Mouse (Mus musculus): ENCODE measurements at regions not wholly inside any gene's neighbourhood (a gene's known extent, or its start where the extent isn't known, plus 50 kb on each side); places are given as distances from the start of the nearest gene placed in this dataset.

DNA sequence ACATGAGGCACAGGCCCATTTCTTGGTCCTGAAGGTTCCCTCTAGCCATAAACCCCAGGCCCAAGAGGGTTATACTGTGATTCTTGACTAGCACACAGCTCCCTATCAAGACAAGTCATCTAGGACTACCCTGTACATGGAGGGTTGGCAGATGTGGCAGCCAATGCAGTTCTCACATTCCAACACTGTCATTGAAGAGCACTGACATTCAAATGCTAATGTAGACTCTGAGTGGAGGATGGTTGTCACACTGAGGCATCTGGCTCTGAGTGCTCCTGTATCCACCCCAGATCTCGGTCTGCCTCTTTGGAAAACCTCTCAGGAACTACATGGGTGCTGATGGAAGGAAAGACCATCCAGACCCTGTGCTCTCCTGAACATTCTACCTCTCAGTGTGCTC, 900.5 kb upstream of the 1700015G11Rik start:
- ChIA-PET POLR2A (interaction anchor here in 1 of 4 experiments (0.6 kb wide), 1 partner anchor 273 kb away, joined by 4 read pairs; no protein-coding TSS in a partner anchor), CTCF (no interaction called here)

DNA sequence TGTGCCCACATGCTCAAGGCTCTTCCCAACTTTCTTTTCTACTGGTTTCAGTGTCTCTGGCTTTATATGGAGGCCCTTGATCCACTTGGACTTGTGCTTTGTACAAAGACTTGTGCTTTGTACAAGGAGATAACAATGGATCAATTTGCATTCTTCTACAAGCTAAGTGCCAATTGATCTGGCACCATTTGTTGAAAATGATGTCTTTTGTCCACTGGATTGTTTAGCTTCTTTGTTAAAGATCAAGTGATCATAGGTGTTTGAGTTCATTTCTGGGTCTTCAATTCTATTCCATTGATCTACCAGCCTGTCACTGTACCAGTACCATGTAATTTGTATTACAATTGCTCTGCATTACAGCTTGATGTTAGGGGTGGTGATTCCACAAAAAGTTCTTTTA, 895.8 kb upstream of the 1700015G11Rik start:
- ChIA-PET CTCF (no interaction called here), POLR2A (no interaction called here)

DNA sequence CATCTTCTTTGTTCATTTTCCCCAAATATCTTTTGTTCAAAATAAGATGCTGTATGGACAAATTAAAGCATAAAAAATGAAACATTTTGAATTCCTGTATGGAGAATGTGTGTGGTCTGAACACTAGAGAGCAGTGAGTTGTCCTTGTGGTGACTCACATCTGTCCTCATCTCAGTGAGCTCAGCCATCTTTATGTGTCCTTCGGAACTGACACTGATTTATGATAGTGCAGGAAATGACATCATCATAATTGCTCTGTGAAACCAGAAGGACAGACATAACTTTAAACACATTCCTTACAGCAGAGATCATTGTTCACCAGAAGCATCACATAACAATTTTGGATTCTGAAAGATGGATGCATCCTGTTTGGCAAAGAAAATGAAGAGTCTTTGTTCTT, 850.2 kb upstream of the 1700015G11Rik start:
- ChIA-PET POLR2A (no interaction called here), CTCF (no interaction called here)

DNA sequence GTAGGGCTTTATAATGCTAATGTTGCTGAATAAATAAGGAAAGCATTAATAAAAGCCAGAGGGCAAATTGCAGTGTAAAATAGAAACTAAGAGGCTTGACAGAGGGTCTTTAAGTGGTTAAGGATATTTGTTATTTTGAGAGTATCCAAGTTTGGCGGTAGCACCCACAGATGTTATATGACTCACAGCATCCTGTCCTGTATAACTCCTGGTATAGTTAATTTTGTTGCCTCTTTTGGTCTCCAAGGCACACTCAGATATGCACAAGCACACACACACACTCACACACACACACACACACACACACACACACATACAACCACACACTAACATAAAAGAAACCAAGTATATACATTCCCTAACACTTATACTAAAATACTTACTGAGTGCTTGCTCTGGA, 806.8 kb upstream of the 1700015G11Rik start:
- ChIA-PET CTCF (no interaction called here), POLR2A (no interaction called here)

DNA sequence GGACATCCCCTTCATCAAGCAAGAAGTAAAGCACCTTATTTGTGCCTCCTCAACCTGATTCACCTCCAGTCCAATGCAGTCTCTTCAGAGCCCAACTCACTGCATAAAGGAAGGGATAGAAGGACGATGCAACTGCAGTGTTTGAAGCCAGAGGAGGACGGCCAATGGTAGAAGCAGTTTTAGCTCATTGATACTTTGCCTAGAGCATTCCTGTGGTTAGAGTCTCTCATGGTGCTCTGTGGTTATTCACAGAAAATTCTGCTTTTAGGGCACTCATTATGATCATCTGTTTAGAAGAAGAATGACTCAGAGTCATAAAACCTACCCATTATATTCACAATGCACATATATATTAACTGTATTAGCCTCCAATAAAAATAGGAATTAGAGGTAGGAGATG, 792.6 kb upstream of the 1700015G11Rik start:
- ChIA-PET POLR2A (no interaction called here), CTCF (no interaction called here)

Measured in embryonic stem cell, embryonic (primary cell).